Mouse (Mus musculus): Measurements from ENCODE around the gene Socs2.

GRCm38 (mm10) chr10:95388821-95389477 lies 28.0 kb downstream of the Socs2 start:
- no peak for TF ChIP-seq CTCF (IDR thresholded peaks at IDR 0.05; ENCODE audit: low read depth, low read length)
- TF ChIP-seq POLR2A (IDR thresholded peaks at IDR 0.05; ENCODE audit: insufficient read depth, low read length), result no peak

Data from ES-Bruce4 (cell line).